Mouse (Mus musculus): ENCODE measurements at regions not wholly inside any gene's neighbourhood (a gene's known extent, or its start where the extent isn't known, plus 50 kb on each side); places are given as distances from the start of the nearest gene placed in this dataset.

- peak; percentile 76 for DNase-seq (ENCODE audit: low spot score)
Observed at GRCm38 (mm10) chr2:78011821-78012220, 65.6 kb upstream of the Cwc22 start.

GRCm38 (mm10) chr2:78011051-78011800, 65.1 kb upstream of the Cwc22 start:
- peak; percentile 79 for DNase-seq (ENCODE audit: low spot score)

DNA sequence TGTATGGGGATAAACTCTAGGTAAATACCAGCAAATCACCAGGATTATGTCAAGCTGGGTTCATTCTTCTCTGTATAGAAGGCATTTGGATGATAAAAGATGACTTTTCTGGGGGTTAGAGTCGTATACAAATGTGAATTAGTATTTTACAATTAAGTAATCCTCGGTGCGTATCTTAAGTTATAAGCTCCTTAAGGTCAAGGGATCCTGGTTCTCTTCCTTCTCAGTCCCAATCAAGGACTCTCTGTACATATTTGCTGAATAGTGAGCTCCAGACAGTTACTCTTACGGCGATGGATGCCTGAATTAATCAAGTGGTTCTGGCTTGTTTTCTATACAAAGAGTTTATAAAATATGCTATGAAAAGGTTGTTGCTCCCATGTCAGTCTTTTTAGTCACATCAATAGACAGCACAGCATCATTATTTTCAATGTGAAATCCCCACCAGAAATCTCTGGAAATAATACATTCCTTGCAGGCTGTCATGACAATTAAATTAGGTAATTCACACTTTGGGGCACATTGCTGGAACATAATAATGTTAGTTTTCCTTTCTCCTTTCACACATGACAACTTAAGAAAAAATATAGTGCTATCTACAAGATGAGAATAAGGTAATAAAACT, 64.0 kb upstream of the Cwc22 start:
- peak; percentile 79 for DNase-seq (ENCODE audit: low spot score)

DNA sequence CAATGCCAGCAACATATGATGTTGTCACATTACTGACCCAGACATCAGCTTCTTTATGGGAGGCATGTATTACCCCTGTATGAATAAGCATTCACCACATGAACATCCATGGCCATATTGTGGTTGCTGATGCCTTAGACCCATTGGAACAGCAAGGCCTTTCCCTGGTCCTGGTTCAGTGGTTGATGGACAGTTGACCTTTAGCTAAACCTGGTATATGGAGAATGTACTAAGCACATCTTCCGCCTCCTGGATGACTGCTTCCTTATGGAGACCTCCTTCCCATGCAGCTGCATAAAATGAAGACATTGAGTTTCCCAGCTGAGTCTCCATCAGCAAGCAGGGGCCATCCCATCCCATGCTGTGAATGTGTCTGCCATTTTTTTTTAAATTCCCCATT, 61.9 kb upstream of the Cwc22 start:
- DNase-seq (ENCODE audit: low spot score) = peak; percentile 78

GRCm38 (mm10) chr2:78005402-78006021, 59.3 kb upstream of the Cwc22 start:
- DNase-seq (ENCODE audit: low spot score) = peak; percentile 81

DNA sequence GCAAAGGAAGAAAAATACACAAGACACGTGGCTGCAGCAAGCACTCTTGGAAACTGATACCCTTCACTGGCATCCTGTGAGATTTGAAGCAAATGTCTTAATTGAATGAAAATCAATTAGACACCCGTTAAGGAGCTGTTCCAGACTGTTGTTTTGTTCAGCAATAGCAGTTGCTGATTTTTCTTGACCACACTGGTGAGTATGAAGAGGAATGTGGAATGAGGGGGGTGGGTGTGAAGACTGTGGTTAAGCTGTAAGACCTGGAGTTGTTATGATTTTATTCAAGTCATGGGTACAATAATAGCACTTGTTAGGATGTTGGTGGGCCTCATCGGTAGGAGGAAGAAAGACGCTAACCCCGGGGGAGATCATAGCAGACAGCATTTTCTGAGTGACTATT, 58.3 kb upstream of the Cwc22 start:
- peak; percentile 78 for DNase-seq (ENCODE audit: low spot score)

Measured in adipocyte (in vitro differentiated cells).